ENCODE assay signal across 24 mouse cellular contexts in genomic region chr10:70539251-70539650, GRCm38 (mm10).
DNase-seq lines count a peak whose midpoint lies in the region; ATAC-seq and TF ChIP-seq lines count a peak whose summit lies in the region.
"Had no signal": no experiment of that assay in that cellular context is flagged by ENCODE, and none has a peak within 500 bp of the region (broad histone marks: within the 10 kb centered on the region; RNA-seq: fewer than 3 reads in every experiment).

No protein-coding gene starts in this region.

- no peaks in the 10 kb centered on the region for H3K4me1 ChIP-seq in heart, embryonic 11.5 days (ENCODE audit: control insufficient read depth, insufficient read depth, low read length)
- H3K4me1 ChIP-seq: embryonic facial prominence, embryonic 10.5 days; embryonic facial prominence, embryonic 12.5 days; forebrain, embryonic 13.5 days; forebrain, embryonic 15.5 days had no signal

- H3K4me2 ChIP-seq in heart, embryonic 11.5 days: no peak overlapping the region
- H3K4me2 ChIP-seq: embryonic facial prominence, embryonic 12.5 days; forebrain, embryonic 13.5 days; forebrain, embryonic 15.5 days had no signal

- no peaks in the 10 kb centered on the region for H3K27me3 ChIP-seq in heart, embryonic 11.5 days (ENCODE audit: control insufficient read depth, insufficient read depth, low read length)
- H3K27me3 ChIP-seq: CH12.LX; embryonic facial prominence, embryonic 12.5 days; forebrain, embryonic 13.5 days; forebrain, embryonic 15.5 days; Patski had no signal

- H3K4me3 ChIP-seq in heart, embryonic 11.5 days (ENCODE audit: low read depth, low read length): no peak overlapping the region
- no peak overlapping the region for H3K4me3 ChIP-seq in layer of hippocampus, adult 2 months
- H3K4me3 ChIP-seq: embryonic facial prominence, embryonic 10.5 days; embryonic facial prominence, embryonic 12.5 days; forebrain, embryonic 13.5 days; forebrain, embryonic 15.5 days had no signal

- no peak overlapping the region for H3K27ac ChIP-seq in heart, embryonic 11.5 days (ENCODE audit: low read depth, low read length)
- H3K27ac ChIP-seq in layer of hippocampus, adult 2 months: peak overlapping the region; percentile 43; the same call in 1 of the 2 replicates
- H3K27ac ChIP-seq: embryonic facial prominence, embryonic 10.5 days; embryonic facial prominence, embryonic 12.5 days; forebrain, embryonic 13.5 days; forebrain, embryonic 15.5 days had no signal

- no peak for TF ChIP-seq CTCF in layer of hippocampus, adult 2 months (conservative IDR thresholded peaks at IDR 0.05)

- ATAC-seq in heart, embryonic 11.5 days (replicated peaks; ENCODE audit: insufficient number of reproducible peaks, low FRiP score, low TSS enrichment): no peak
- ATAC-seq: activated CD4-positive, CD25-positive, alpha-beta regulatory T cell, adult 4 months; CD4-positive, CD25-positive, alpha-beta regulatory T cell, adult 4 months; forebrain, embryonic 13.5 days; forebrain, embryonic 15.5 days; Patski had no signal

- peak; percentile 82 for DNase-seq in heart, adult 11 months
- DNase-seq in layer of hippocampus, adult 2 months (ENCODE audit: low spot score in 2 of 2): no peak
- no peak for DNase-seq in layer of hippocampus, adult 8-10 months (ENCODE audit: low spot score in 2 of 2)
- peak; percentile 16 for DNase-seq in testis, postnatal 10 days (ENCODE audit: low spot score)
- DNase-seq in testis, postnatal 14 days (ENCODE audit: low spot score): no peak
- DNase-seq: adrenal gland, adult 8-10 months; adrenal gland, postnatal 14 days; adrenal gland, postnatal 36 days; B cell, adult 2 months; cerebellum, adult 11-12 months; cerebellum, adult 2 months; cerebellum, adult 9-10 months; cerebellum, postnatal 10 days; cerebellum, postnatal 25 days had no signal

- H3K9me3 ChIP-seq in heart, embryonic 11.5 days (replicated peaks; ENCODE audit: control insufficient read depth, low read length): no peaks in the 10 kb centered on the region
- H3K9me3 ChIP-seq: embryonic facial prominence, embryonic 10.5 days; embryonic facial prominence, embryonic 12.5 days; forebrain, embryonic 13.5 days; forebrain, embryonic 15.5 days had no signal

- 81% methylated on average over 9 of the region's 9 CpGs for WGBS in heart, embryonic 11.5 days (ENCODE audit: insufficient replicate concordance)

- H3K9ac ChIP-seq in heart, embryonic 11.5 days (ENCODE audit: low read depth, low read length): no peak overlapping the region
- H3K9ac ChIP-seq: embryonic facial prominence, embryonic 12.5 days; forebrain, embryonic 13.5 days; forebrain, embryonic 15.5 days had no signal

- peaks cover 7% of the 10 kb centered on the region for H3K36me3 ChIP-seq in heart, embryonic 11.5 days (ENCODE audit: control insufficient read depth, insufficient read depth, low read length)
- H3K36me3 ChIP-seq: G1E had no signal

Comparison
In these comparisons a context has a peak if more than half of its experiments do, and no peak if none do; other contexts are left out.
1. DNase-seq: peak in heart, adult 11 months (single experiment) and testis, postnatal 10 days (single experiment); none in layer of hippocampus, adult 2 months (0 of 2), layer of hippocampus, adult 8-10 months (0 of 2) and testis, postnatal 14 days (single experiment).